Mouse (Mus musculus) T-cell, adult 2 months (primary cell): ENCODE measurements around the gene Gm49388.
"Not testable (repeated sequence)": the region's sequence is repeated elsewhere in the genome, so short reads cannot be mapped to it uniquely, and the experiment has no call there.

Source experiments
- DNase-seq: peaks from one replicate; pipeline ENCODE4 v3.0.0; 2022; ENCODE audit warnings: low spot score

The Gm49388 gene

DNA sequence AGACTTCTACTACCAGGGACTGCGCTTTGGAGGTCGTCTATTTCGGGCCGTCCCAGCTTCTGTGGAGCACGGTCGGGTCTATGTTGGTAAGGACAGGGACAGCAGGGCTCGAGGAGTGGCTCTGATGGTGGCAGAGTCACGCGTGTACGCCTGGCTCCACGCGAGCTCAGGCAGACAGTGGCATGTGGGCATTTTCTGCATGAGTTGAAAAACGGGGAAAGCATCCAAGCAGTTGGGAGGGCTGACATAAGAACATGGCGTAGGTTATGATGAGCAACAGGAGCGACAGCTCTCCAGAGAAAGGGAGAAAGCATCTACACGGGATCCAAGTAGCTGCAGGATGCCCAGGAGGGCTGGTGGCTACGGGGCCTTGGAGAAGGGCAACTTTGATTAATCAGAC, 16.9 kb downstream of the Gm49388 start:
- DNase-seq, result no peak

DNA sequence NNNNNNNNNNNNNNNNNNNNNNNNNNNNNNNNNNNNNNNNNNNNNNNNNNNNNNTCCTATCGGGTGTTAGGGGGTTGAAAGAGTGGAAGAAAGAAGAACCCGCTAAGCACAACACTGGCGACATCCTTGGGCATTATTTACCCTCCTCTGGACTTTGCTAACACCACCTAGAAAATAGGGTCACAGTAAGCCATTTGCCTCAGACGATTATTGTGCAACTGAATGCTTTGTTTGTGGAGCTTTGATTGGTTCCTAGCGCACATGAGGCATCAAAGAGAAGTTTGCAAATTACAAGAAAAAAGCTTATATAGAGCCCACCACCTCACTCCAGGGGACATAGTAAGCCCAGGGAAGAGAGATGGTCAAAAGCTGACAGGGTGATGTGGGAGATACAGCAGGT, 23.4 kb downstream of the Gm49388 start:
- DNase-seq, result no peak

DNA sequence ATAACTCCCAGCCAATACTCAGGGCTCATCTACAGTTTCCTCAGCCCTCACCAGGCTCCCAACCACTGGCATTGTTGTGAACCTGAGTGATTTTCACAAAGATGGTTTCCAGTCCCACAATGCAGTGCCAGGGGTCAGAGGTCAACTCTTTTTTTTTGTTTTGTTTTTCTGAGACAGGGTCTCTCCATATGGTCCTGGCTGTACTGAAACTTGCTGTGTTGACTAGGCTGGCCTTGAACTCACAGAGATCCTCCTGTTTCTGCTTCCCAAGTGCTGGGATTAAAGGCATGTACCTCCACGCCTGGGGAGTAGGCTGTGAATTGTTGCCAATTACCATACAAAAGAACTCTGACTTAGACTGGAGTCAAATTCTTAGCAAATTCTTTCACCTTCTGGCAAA, 24.4 kb downstream of the Gm49388 start:
- DNase-seq, result no peak

DNA sequence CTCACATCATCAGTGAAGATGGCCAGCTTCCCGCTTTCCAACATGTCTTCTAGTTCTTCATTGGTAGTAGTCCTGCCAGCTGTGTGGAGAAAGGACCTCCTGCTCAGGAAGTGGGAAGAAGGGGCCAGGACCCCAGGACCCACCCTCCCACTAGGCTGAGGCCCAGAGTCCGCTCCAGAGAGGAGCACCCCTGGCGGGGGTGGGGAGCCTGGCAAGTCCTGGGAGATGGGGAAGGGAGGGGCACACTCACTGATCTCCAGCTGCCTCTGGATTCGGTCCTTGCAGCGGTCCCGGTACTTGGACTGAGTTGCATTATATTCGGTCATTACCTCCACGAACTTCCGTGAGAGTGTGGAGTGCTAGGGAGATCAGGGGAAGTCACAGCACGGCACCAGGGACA, 25.2 kb downstream of the Gm49388 start:
- no peak for DNase-seq

DNA sequence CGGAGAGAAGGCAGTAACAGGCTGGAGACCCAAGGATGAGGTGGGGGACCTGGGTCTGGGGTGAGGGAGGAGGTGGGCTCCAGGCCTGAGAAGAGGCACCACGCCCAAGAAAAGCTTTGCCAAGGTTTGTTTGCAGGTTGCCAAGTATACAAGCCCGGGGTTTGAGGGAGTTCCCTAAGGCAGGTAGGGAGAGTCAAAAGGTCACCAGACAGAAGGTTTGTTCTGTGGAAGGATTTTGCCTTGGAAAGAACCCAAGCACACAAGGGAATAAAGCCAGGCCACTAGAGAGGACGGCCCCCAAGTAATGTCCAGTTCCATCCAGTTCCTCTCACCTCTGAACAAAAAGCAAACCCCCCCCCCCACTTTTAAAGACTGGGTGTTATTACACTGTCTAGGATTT, 25.8 kb downstream of the Gm49388 start:
- no peak for DNase-seq

DNA sequence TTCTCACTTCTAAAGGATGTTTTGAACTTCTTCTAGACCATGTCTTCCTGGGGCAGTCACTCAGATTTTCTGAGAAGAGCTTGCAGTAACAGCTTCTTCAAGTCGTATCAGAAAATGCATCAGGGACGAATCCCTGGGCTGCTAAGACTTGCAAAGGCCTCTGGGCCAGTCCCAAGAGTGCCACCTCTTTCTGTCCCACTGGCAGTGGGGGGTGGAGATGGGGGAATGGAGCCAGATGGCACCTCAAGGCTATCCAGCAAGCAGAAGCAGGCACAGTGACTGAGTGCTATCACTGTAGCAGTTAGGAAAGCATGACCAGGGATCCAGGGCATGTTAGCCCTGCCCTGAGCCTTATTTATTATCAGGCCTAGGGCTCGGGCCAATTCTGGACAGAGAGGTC, 26.9 kb downstream of the Gm49388 start:
- no peak for DNase-seq

DNA sequence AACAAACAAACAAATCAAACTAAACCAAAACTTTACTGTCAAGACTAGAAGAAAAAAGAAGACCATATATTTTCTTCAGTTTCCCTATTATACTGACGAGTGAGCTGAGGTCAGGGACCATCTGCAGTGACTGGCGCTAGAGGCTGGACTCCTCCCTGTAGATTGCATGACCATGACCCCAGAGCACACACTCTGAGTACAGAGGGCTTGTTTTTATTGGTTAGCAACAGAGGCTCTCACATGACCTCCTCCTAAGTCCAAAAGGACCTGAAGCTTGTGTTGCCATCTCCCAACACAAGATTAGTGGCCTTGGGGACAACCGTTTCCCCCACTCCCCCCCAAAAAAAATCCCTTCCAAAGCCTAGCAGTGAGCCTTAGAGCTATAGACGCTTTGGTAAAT, 28.4 kb downstream of the Gm49388 start:
- no peak for DNase-seq

DNA sequence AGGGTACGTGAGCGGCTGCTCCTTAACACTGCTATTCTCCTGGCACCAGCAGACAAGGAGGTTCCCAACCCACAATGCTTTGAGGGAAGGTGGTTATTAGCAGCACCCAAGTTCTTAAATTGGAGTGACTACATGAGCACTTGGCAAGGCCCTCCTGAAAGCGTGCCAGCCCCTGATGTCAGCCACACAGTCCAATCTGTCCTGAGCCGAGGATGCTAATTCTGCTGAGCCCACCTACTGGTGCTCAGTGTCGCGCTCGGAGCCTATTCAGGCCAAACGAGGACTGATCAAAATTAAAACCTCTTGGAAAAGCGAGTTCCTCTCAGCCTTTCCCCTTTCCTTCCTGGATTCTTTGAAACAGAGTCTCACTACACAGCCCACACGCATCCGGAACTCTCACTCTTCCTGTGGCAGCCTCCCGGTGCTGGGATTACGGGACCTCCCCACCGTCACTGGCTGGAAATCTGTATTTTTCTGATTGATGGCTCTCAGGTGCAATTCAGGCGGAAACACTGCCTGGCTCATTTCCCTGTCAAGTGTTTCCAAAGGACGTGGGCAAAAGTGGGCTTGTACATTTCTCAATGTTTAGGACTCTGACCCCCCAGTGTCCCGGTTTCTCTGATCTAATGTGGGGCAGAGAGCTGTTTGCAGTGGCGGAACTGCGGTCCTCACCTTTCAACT, 29.0 kb downstream of the Gm49388 start:
- no peak for DNase-seq

DNA sequence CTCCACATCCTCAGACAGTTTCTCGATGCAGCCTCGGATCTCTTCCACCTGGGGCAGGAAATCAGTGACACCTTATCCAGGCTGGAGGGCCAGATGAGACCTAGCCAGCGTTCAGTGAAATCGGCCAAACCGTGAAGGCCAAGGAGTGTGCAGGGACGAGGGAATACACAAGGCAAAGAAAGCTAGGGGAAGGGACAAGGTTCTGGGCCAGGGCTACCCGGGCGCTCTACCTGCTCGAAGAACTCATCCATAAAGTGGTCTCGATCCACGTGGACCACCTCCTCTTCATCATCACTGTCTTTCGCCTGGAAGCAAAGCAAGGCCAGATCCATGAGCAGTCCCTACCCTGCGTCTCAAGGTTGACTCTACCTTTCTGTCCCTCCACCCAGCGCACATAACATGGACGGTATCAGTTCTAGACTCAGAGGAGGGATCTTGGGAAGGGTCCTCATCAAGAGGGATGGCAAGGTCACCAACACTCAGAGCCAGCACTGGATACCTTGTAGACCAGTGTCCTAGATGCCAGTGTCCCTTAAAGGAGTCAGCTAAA, 29.8 kb downstream of the Gm49388 start:
- no peak for DNase-seq

DNA sequence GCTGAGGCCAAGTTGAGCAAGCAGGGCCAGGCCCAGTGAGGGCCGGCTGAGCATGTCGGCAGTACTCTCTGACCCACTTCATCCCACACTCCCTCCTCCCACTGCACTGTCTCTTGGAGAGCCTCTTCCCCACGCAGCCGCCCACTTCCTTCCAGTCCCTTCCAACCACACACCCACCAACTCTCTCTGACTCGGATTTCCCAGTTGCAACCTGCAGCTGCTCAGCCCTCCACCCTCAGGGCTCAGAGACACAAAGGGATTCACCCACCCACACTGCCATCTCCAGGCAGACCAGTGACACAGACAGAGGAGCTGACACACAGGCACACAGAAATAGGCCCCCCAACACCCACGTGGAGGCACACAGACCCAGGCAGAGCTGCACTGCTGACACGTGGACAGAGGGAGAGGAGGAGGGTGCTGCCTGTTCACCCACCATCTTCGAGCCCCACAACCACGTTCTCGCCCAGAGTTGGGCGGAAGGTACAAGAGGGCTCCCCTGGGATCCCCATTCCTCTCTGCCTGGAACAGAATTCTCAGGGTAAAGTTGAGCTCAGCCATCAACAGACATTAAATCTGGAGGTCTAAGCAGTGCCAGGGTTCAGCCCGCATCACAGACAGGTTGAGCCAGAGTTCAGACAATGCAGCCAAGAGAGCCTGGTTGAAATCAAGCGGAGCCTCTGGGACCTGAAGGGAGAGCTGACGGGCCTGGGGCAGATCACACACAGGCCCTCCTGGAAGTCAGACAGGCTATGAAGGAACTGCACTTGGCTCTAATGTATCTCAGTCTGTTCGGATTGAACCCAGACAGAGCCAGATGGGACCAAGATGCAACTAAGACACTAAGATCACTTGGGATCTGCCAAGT, 30.8 kb downstream of the Gm49388 start:
- no peak for DNase-seq

DNA sequence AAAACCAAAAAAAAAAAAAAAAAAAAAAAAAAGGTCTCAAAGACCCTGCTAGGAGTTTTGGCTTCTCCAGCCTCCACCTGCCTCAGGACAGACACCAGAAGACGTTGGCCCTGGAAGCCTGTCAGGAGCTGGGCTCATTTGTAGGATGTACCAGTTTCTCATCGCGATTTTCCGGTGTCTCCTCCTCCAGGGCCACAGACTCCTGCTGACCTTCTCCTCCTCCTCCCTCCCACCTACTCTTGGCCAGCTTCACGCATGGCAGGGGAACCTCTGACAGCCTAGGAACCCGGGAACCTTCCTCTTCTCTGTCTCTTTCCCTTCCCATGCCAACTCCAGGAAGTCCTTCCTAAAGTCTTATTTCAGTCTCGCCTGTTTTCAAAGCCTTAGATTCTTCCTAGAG, 31.6 kb downstream of the Gm49388 start:
- DNase-seq, result no peak

DNA sequence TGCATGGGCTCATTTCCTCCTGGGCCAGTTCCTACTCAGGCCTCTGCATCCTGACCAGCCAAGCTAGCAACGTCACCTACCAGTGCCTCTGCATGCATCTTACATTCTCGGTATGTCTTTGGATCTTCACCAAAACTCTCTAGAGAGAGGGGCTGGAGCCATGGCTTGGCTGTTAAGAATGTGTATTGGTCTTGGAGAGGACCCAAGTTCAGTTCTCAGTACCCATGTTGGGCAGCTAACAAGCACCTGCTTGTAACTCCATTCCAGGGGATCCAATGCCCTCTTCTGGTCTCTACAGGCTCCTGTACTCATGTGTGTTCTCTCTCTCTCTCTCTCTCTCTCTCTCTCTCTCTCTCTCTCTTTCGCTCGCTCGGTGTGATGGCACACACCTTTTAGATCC, 32.4 kb downstream of the Gm49388 start:
- DNase-seq, result no peak

DNA sequence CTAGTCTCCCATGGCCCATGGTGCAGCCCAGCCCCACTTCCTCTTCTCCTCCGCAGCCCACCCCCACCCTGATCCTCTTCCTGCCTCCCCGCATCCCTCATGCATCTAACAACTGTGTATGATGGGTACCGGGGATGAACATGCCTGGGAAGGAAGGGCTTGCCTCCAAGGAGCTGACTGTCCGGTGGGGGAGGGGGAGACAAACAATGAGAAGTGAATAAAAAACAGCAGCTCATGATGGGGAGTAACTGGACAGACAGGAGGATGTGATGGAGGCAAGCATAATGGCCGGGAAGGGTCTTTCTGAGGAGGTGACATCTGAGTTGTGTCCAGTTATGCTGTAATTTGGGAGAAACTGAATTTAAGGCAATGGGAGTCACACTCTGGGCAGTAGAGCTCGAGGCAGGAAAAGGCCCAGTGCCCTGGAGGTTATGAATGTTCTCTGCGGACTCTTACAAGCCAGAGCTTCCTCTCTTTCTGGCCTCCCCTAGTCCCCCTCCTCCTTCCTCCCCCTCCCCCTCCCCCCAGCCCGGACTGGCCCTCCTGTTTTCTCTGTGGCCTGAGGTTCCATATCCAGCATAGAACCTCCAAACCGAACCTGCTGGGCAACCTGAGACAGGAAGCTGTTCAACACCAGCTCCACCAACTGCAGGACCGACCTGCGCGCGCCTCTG, 35.6 kb downstream of the Gm49388 start:
- no peak for DNase-seq

DNA sequence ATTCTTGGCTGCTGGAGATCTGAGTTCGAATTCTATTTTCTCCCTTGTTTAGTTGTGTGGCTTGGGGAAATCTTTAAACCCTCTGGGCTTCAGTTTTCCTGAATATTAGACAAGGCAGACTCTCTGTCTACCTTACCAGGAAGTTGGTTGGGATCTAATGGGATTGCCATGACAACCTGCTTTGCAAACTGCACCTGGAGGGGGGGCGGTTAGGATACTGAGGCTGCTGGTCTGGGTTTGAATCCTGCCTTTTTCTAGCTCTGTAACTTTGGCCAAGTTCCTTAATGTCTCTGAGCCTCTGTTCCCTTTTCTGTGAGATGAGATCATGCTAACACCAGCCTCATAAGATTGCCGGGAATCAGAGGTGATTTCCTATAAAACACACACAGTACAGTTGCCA, 37.1 kb downstream of the Gm49388 start:
- no peak for DNase-seq

DNA sequence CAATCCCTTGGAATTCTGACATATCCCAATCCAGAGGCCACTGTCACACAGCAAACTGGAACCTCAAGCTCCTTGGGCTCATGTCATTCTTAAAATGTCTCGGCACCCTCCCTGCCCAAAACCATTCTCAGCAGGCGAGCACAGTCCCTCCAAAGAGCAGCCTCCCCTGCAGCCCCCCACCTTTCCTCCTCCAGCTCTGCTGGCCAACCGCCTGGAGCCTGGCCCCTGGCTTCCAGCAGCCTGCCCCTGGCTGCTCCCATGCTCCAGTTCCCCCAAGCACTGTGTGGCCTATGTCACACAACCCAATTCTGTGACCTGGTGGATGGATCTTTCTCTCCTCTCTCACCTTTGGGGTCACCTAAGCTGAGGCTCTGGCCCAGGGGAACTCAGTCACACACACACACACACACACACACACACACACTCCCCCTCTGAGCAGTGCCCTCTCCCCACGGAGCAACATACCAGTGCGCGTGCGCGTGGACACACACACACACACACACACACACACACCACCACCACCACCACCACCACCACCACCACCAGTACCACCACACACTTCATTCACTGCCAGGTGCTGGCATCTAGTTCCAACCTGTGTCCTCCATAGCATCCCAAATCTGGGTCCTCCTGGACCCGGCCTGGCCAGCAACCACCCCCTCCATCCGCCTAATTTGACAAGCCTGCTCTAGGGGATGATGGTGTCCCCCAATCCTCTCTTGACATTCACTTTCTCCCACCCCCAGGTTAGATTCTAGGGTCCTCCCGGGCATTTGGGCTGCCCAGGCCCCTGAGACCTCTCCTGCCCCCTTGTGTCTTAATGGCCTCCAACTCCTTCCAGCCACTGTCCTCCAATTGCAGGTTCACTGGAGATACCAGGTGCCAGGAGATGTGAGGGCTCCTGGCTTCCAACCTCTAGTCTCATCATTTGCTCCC, 38.1 kb downstream of the Gm49388 start:
- DNase-seq, result no peak

DNA sequence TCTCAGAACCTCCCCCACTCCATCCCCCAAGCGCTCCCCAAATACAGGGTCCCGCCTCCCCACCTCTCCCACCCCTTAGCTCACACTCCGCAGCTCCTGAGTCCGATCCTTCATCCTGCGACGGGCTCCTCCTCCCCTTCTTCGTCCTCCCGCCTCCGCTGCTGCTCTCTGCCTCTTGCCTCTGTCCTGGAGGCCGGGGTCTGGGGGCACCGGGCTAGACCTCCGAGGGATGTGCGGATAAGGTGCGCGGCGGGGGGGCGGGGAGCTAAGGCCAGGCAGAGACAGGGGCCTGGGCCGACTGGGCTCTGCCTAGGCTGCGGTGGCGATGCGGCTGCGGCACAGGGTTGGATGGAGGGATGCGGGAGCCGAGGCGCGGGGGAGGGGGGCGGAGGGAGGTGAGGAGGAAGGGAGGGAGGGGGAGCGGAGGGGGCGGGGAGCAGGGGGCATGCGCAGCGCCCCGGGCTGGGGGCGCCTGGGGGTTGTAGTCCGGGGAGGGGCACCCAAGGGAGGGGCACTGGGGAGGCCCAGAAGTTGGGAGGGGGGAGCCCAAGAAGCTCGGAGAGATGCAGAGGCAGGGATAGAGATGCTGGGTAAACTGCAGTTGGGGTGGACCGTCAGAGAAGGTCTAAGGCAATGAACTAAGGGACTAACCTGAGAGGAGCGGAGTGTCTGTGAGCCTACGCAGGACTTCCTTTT, 38.9 kb downstream of the Gm49388 start, which contains the start of the genes Stx4a and Stx1b:
Gene Stx4a (plus strand): TSS at position 119 of the 696 bp plus-strand sequence.
Gene Stx1b (minus strand): TSS at position 374 of the 696 bp plus-strand sequence.
- no peak for DNase-seq

DNA sequence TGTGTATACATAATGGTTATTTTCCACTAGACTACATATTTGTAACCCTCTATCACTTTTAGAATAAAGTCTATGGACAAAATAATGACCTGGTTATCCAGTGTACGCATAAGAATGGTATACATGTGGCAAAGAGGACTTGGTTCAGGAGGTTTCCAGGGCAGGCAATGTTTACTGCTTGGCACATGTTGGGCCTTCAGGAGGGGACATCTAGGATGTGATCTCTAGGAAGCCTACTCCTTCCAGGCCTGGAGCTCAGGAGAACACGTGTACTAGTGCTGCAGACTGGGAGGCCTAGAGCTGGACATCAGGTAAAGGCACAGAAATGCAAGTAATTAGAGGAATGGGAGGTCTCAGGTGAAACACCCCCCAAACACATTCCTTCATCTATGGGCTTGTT, 50.1 kb downstream of the Gm49388 start:
- DNase-seq, result no peak

DNA sequence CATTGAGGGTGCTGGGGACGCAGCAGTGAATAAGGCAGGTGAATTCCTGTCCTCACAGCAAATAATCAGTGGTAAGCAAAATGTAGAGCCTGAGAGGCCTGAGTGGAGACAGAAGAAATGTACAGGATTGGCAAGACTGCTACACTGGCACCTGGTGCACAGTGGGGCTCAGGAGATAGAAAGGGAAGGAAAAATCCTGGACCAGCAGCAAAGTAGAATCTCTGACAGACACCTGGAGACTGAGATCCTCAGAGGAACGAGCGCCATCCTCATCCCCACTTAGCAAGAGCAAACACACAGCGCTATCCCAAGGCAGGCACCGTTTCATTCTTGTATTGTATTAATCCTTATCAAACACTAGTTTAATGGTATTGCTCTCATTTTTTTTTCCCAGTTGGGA, 52.1 kb downstream of the Gm49388 start:
- no peak for DNase-seq

DNA sequence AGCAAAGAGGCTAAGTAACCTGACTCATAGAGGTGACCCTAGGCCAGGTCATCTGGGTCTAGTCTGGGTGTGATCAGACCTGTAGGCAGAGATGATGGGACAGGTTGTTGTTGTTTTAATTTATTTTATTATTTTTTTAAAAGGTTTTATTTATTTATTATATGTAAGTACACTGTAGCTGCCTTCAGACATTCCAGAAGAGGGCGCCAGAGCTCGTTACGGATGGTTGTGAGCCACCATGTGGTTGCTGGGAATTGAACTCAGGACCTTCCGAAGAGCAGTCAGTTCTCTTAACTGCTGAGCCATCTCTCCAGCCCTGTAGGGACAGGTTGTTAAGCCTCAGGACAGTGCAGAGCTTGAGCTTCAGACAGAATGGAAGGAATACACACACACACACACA, 52.5 kb downstream of the Gm49388 start:
- DNase-seq, result not testable (repeated sequence)

DNA sequence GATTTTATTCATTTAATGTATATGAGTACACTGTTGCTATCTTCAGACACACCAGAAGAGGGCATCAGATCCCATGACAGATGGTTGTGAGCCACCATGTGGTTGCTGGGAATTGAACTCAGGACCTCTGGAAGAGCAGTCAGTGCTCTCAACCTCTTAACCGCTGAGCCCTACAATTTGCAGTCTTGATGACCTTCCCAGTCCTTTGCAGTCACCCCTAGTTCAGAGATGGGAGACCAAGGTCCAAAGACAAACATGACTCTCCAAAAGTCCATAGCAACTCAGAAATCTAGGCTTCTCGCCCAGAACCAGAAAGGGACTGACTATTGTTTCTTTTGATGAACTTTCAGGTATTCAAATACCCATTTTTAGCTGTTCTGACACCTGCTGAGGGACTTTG, 54.6 kb downstream of the Gm49388 start:
- not testable (repeated sequence) for DNase-seq

DNA sequence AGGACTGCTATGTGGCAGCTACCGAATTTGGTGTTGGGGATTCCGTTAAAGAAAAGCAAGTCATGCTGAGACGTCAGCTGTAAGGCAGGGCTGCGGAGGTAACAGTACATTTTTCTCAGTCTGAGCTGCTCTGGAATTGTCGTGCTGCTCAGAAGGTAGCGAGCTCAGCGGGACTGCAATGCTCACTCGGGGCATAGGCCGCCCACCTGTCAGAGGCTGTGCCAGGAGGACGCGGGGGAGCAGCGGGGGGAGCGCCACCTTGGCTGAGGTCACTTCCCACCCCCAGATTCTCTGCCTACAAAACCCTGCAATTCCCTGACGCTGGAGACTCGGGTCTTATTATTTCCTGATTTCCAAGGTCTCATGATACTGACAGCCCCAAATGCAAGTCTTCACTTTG, 55.5 kb downstream of the Gm49388 start:
- peak; percentile 61 for DNase-seq
